Mouse (Mus musculus): Measurements from ENCODE around the gene Agpat1. TPM values are rescaled to one million over a fixed set of nuclear protein-coding genes. Genes with fewer than 3 reads are reported as not detected.

Agpat1 gene
- polyA plus RNA-seq, 1 experiment from 2014 or later, result 27.6 TPM

DNA sequence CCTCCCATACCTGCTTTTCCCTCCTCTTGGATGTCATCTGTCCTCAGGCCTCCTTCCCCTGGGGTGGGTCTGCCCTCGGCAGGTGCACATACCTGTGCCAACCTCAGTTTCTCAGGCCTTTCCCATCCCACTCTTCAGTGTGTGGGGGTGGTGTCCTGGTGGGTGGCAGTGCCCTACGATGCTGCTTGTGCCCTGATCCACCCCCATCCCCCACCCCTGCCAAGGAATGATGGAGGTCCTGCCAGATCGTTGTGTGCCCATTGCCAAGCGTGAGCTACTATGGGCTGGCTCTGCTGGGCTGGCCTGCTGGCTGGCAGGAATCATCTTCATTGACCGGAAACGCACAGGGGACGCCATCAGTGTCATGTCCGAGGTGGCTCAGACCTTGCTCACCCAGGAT, 7.0 kb downstream of the Agpat1 start:
- H3K4me2 ChIP-seq (replicated peaks; ENCODE audit: low read depth), result no peak overlapping the region
- no peak for TF ChIP-seq EP300 (optimal IDR thresholded peaks at IDR 0.05)
- no peak for TF ChIP-seq CTCF (IDR thresholded peaks at IDR 0.05; ENCODE audit: low read depth)
- peaks cover 29% of the 10 kb centered on the region for H3K36me3 ChIP-seq (ENCODE audit: control insufficient read depth, insufficient read depth, low read length)

DNA sequence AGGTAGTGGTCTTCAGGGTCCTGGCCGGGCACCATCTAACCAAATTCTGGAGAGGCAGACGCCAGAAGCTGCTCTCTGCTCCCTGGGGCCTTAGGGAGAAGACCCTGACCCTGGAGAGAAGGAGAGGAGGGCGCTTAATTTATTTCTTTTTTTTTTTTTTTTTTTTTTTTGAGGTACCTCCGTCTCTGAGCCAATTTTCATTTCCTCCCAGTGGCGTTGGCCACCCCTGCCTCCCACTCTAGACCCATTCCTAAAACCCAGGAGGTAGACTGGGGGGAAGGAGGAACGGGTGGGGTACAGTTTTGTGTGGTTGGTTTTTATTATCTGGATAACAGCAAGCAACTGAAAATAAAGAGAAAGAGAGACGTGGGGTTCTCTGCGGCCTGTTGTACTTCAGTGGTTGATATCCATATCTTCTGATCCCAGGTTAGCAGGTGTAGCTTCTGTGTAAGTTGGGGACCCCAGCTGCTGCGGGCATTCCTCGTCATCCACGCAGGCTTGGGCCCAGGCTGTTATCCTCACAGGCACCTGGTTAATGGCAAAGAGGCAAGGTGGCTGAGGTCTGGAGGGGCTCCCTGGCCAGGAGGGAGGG, 9.1 kb downstream of the Agpat1 start:
- H3K36me3 ChIP-seq (ENCODE audit: control insufficient read depth, insufficient read depth, low read length), result peaks cover 35% of the 10 kb centered on the region
- H3K9me3 ChIP-seq (ENCODE audit: control insufficient read depth, low read length), result no peaks in the 10 kb centered on the region
- H3K27ac ChIP-seq (replicated peaks), result no peak overlapping the region
- 0 out of 2 replicates have a peak, but pooled peaks cover 2% of the 10 kb centered on the region for H3K4me1 ChIP-seq (replicated peaks; ENCODE audit: control insufficient read depth, insufficient read depth)
- WGBS, result 82% methylated on average over 11 of the region's 11 CpGs
- H3K27me3 ChIP-seq (ENCODE audit: control insufficient read depth, insufficient read depth, low read length), result no peaks in the 10 kb centered on the region
- no peak for DNase-seq (ENCODE audit: low spot score)
- no peak overlapping the region for H3K4me2 ChIP-seq (replicated peaks; ENCODE audit: low read depth)
- no peak for TF ChIP-seq CTCF (IDR thresholded peaks at IDR 0.05; ENCODE audit: low read depth)
- no peak overlapping the region for H3K9ac ChIP-seq (ENCODE audit: low read length)
- H3K4me3 ChIP-seq (ENCODE audit: low read depth, low read length), result no peak overlapping the region
- no peak for ATAC-seq (ENCODE audit: low FRiP score, low TSS enrichment)

More for the DNA sequence above, 7.0 kb downstream of the Agpat1 start:
- Histone ChIP-seq H3K27me3 (ENCODE audit: control insufficient read depth, insufficient read depth, low read length) (no peaks in the 10 kb centered on the region), H3K27ac (replicated peaks) (no peak overlapping the region), H3K9ac (ENCODE audit: low read length) (no peak overlapping the region), H3K9me3 (ENCODE audit: control insufficient read depth, low read length) (no peaks in the 10 kb centered on the region), H3K4me3 (ENCODE audit: low read depth, low read length) (no peak overlapping the region), H3K4me1 (replicated peaks; ENCODE audit: control insufficient read depth, insufficient read depth) (0 out of 2 replicates have a peak, but pooled peaks cover 5% of the 10 kb centered on the region)
- WGBS, result 92% methylated on average over 8 of the region's 8 CpGs
- no peak for ATAC-seq (ENCODE audit: low FRiP score, low TSS enrichment)
- DNase-seq (ENCODE audit: low spot score), result no peak

DNA sequence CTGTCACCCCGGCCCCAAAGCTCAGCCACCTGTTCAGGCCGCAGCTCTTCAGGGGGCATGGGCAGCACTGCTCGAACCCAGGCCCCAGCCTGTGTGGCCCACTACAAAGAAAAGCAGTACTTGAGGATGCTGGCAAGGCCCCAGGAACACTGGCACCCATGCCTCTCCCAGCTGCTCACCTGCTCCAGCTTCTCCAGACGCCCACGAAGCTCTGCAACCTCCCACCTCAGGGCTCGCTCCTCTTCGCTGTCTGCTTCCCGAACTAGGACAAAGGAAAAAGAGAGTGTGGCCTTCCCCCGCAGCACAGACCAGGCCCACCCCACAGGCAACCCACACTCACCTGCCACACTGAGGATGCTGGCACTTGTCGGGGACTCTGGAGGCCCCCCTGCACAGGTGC, 9.8 kb downstream of the Agpat1 start:
- Histone ChIP-seq H3K9me3 (ENCODE audit: control insufficient read depth, low read length) (no peaks in the 10 kb centered on the region), H3K27ac (replicated peaks) (no peak overlapping the region), H3K4me1 (replicated peaks; ENCODE audit: control insufficient read depth, insufficient read depth) (0 out of 2 replicates have a peak, but pooled peaks cover under 1% of the 10 kb centered on the region), H3K9ac (ENCODE audit: low read length) (no peak overlapping the region), H3K27me3 (ENCODE audit: control insufficient read depth, insufficient read depth, low read length) (no peaks in the 10 kb centered on the region), H3K36me3 (ENCODE audit: control insufficient read depth, insufficient read depth, low read length) (peaks cover 35% of the 10 kb centered on the region), H3K4me2 (replicated peaks; ENCODE audit: low read depth) (no peak overlapping the region), H3K4me3 (ENCODE audit: low read depth, low read length) (no peak overlapping the region)
- DNase-seq (ENCODE audit: low spot score) (no peak), ATAC-seq (ENCODE audit: low FRiP score, low TSS enrichment) (no peak)
- TF ChIP-seq CTCF (IDR thresholded peaks at IDR 0.05; ENCODE audit: low read depth) (no peak), EP300 (optimal IDR thresholded peaks at IDR 0.05) (no peak)
- 85% methylated on average over 10 of the region's 10 CpGs for WGBS

DNA sequence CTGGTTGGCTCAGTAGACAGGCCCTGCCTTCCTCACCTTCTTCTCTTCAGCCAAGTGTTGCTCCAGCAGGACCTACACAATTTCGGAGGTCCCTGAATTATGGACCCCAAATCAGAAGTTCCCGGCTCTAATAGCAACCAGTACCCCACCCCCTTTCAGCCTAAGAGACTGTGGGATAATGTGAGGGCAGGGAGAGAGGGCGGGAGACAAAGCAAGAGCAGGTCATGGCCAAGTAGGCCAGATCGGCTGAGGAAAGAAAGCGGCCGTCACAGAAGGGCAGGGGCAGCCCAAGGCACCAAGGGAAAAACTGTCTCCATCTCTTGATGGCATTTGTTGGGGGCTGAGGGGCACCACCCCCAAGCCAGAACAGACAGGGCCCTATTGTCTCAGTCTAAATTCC, 11.8 kb downstream of the Agpat1 start, which contains the start of gene Egfl8:
TSS of gene Egfl8 (minus strand) at position 101 of the 400 bp plus-strand sequence.
- TF ChIP-seq EP300 (optimal IDR thresholded peaks at IDR 0.05), result no peak
- ATAC-seq (ENCODE audit: low FRiP score, low TSS enrichment) (no peak), DNase-seq (ENCODE audit: low spot score) (no peak)
- Histone ChIP-seq H3K27me3 (ENCODE audit: control insufficient read depth, insufficient read depth, low read length) (no peaks in the 10 kb centered on the region), H3K9me3 (ENCODE audit: control insufficient read depth, low read length) (no peaks in the 10 kb centered on the region), H3K36me3 (ENCODE audit: control insufficient read depth, insufficient read depth, low read length) (peaks cover 31% of the 10 kb centered on the region), H3K4me1 (replicated peaks; ENCODE audit: control insufficient read depth, insufficient read depth) (no peaks in the 10 kb centered on the region), H3K4me2 (replicated peaks; ENCODE audit: low read depth) (no peak within 1 kb of the TSS), H3K4me3 (ENCODE audit: low read depth, low read length) (no peak within 1 kb of the TSS), H3K27ac (replicated peaks) (no peak within 1 kb of the TSS), H3K9ac (ENCODE audit: low read length) (no peak within 1 kb of the TSS)
- WGBS, result 82% methylated on average over 6 of the region's 6 CpGs

DNA sequence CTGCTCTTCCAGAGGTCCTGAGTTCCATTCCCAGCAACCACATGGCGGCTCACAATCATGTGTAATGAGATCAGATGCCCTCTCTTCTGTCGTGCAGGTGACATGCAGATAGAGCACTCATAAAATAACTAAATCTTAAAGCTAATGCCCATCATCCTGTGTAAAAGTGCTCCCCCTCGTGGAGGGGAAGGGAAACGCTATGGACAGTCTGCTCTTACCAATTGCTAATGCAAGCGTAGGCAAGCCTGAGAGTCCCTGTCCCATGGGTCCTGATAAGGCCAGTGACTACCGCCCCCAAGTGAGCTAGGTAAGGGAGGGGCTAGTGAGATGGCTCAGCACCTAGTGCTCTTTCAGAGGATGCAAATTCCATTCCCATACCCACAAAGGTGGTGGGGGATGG, 14.9 kb downstream of the Agpat1 start:
- no peaks in the 10 kb centered on the region for H3K9me3 ChIP-seq (ENCODE audit: control insufficient read depth, low read length)
- ATAC-seq (ENCODE audit: low FRiP score, low TSS enrichment), result peak; percentile 31; the same call in 1 of the 2 replicates
- H3K27ac ChIP-seq (replicated peaks), result no peak overlapping the region
- WGBS, result 20% methylated on average over 6 of the region's 6 CpGs
- no peak overlapping the region for H3K4me2 ChIP-seq (replicated peaks; ENCODE audit: low read depth)
- no peak overlapping the region for H3K4me3 ChIP-seq (ENCODE audit: low read depth, low read length)
- peak; percentile 69 for DNase-seq (ENCODE audit: low spot score)
- H3K27me3 ChIP-seq (ENCODE audit: control insufficient read depth, insufficient read depth, low read length), result no peaks in the 10 kb centered on the region
- peaks cover 12% of the 10 kb centered on the region for H3K36me3 ChIP-seq (ENCODE audit: control insufficient read depth, insufficient read depth, low read length)
- TF ChIP-seq EP300 (optimal IDR thresholded peaks at IDR 0.05) (no peak), CTCF (IDR thresholded peaks at IDR 0.05; ENCODE audit: low read depth) (peak; percentile 84)
- no peak overlapping the region for H3K9ac ChIP-seq (ENCODE audit: low read length)
- H3K4me1 ChIP-seq (replicated peaks; ENCODE audit: control insufficient read depth, insufficient read depth), result no peaks in the 10 kb centered on the region

DNA sequence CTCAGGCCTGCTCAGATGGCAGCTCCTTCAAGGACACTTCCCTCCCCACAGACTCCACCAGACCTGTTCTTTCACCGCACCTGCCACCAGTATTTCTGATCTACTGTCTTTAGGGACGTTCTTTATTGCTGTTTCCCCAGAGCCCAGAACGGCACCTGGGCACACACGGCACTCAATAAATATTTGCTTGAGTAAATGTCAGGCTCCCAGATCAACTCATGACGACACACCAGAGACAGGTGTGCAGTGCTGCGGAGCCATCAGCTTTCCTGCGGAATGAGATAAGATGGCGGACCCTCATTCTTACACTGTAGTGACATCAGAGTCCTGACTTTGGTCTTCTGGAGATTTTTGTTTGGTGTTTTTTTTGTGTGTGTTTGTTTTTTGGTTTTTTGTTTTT, 16.9 kb downstream of the Agpat1 start:
- no peaks in the 10 kb centered on the region for H3K9me3 ChIP-seq (ENCODE audit: control insufficient read depth, low read length)
- ATAC-seq (ENCODE audit: low FRiP score, low TSS enrichment), result no peak
- no peaks in the 10 kb centered on the region for H3K4me1 ChIP-seq (replicated peaks; ENCODE audit: control insufficient read depth, insufficient read depth)
- H3K27me3 ChIP-seq (ENCODE audit: control insufficient read depth, insufficient read depth, low read length), result no peaks in the 10 kb centered on the region
- peaks cover 10% of the 10 kb centered on the region; the same call in 1 of the 2 replicates for H3K36me3 ChIP-seq (ENCODE audit: control insufficient read depth, insufficient read depth, low read length)
- H3K4me3 ChIP-seq (ENCODE audit: low read depth, low read length), result no peak overlapping the region
- no peak for TF ChIP-seq EP300 (optimal IDR thresholded peaks at IDR 0.05)
- no peak for TF ChIP-seq CTCF (IDR thresholded peaks at IDR 0.05; ENCODE audit: low read depth)
- H3K9ac ChIP-seq (ENCODE audit: low read length), result no peak overlapping the region
- no peak for DNase-seq (ENCODE audit: low spot score)
- no peak overlapping the region for H3K27ac ChIP-seq (replicated peaks)
- H3K4me2 ChIP-seq (replicated peaks; ENCODE audit: low read depth), result no peak overlapping the region
- WGBS, result 59% methylated on average over 8 of the region's 8 CpGs

All from stomach, postnatal 0 days (tissue).